Mouse (Mus musculus): ENCODE measurements around the gene Glt8d2. TPM values are rescaled to one million over a fixed set of nuclear protein-coding genes. Genes with fewer than 3 reads are reported as not detected.
A peak's percentile ranks its signal among the peaks of the same experiment; 100 is the strongest.

Gene Glt8d2
- 1 to 10 TPM; 2.5 to 3.2 TPM for total RNA-seq (2021)
- long read RNA-seq, experiment 1, partial matches to known transcripts = 0 of 4 reads
- long read RNA-seq, experiment 1, other reads (novel, unspliced or antisense) = 1 of 4 reads
- long read RNA-seq, experiment 2, partial matches to known transcripts = 0 of 4 reads
- long read RNA-seq, experiment 2, other reads (novel, unspliced or antisense) = 1 of 4 reads

GRCm38 (mm10) chr10:82690494-82690893 lies at the start of gene Glt8d2:
Gene Glt8d2, minus strand, starts transcription at chr10:82690650.
- DNase-seq (ENCODE audit: low spot score in 2 of 2) = peak in 1 of 2 experiments; percentile 10

DNA sequence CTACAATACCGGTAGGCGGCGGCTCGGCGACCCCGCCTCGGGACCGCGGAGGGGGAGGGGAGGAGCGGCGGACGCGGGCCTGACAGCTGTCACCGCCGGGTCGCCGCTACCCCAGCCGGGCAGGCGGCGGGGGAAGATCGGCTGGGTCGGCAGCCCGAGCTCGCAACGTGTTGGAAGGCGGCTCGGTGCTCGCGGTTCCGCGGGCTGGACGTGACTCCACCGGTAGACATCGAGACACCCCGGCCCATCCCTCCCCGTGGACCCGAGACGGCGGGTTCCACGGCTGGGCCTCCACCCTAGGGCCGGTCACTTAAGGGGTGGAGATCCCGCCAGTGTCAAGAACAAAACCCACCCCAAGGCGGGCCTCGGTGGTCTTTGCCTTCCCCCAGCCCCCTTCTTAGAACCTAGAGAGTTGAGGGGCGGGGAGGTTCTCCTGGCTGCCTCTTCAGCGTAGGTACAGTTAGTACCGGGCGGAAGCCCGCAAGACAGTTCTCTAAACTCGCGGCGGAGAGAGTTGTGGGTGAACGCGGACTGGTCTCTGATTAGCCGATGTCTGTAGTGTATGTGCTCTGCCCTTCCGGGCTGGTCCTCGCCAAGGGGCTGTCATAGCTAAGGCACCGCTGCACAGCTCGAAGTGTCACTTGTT lies 9.0 kb upstream of the Glt8d2 start:
- DNase-seq (ENCODE audit: low spot score in 2 of 2) = peak in 1 of 2 experiments; percentile 14

GRCm38 (mm10) chr10:82698712-82699261 lies 8.3 kb upstream of the Glt8d2 start:
- DNase-seq (ENCODE audit: low spot score in 2 of 2) = peak; percentile 82 to 89

- DNase-seq (ENCODE audit: low spot score in 2 of 2) = no peak
These were observed 7.0 kb upstream of the Glt8d2 start for GRCm38 (mm10) chr10:82697305-82697898.

GRCm38 (mm10) chr10:82696453-82697079 lies 6.1 kb upstream of the Glt8d2 start:
- no peak for DNase-seq (ENCODE audit: low spot score in 2 of 2)

GRCm38 (mm10) chr10:82695956-82696355 lies 5.5 kb upstream of the Glt8d2 start, which contains the start of gene Hcfc2:
Gene Hcfc2, plus strand, starts transcription at chr10:82696160.
- DNase-seq (ENCODE audit: low spot score in 2 of 2) = no peak

DNA sequence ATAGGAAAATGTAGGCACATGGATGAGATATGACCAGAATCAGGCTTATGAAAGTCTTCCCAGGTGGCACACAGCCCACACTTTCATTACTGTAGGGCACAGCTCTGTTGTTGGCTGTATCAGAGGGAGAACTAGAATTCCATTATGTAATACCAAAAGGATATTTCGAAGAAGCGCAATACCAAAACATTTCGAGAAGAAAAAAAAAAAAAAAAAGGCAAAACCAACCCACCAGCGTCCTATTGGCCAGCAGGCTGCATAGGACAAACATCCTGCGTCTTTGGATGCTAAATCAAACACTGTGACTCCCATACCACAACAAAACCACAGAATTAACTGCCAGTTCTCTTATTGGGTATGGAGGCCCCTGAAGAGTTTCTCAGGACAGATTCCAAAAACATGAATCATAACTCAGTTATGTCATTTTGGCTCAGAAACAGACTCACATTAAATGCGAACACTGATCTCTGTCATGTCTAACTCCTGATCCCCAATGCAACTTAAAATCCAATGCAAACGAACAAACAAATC lies 704 bp downstream of the Glt8d2 start:
- DNase-seq (ENCODE audit: low spot score in 2 of 2) = no peak

DNA sequence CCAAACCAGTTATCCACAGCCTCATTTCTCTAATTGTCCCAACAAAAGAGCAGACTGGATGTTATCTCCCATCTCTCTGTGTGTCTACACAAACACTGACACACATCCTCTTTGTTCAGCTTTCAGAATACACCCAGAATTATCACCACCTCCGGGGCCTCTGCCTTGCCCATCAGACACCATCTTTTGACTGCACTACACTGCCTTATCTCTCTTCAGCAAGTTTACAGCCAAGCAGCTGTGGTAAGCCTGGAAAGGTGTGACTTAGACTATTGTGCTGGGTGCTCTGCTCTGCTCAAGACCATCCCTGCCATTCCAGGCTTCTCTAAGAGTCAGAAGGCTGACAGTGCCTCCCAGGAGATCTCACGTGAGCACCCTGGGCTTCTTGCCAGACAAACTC lies 5.0 kb downstream of the Glt8d2 start:
- no peak for DNase-seq (ENCODE audit: low spot score in 2 of 2)

- DNase-seq (ENCODE audit: low spot score in 2 of 2) = no peak
These were observed 8.8 kb downstream of the Glt8d2 start for GRCm38 (mm10) chr10:82681639-82682038.

- DNase-seq (ENCODE audit: low spot score in 2 of 2) = no peak
These were observed 9.7 kb downstream of the Glt8d2 start for GRCm38 (mm10) chr10:82680769-82681168.

GRCm38 (mm10) chr10:82676949-82677348 lies 13.5 kb downstream of the Glt8d2 start:
- DNase-seq (ENCODE audit: low spot score in 2 of 2) = no peak

- DNase-seq (ENCODE audit: low spot score in 2 of 2) = no peak
These were observed 20.2 kb downstream of the Glt8d2 start for GRCm38 (mm10) chr10:82670205-82670604.

- peak; percentile 38 to 64 for DNase-seq (ENCODE audit: low spot score in 2 of 2)
These were observed 23.8 kb downstream of the Glt8d2 start for GRCm38 (mm10) chr10:82666436-82667234.

GRCm38 (mm10) chr10:82665951-82666350 lies 24.5 kb downstream of the Glt8d2 start:
- no peak for DNase-seq (ENCODE audit: low spot score in 2 of 2)

DNA sequence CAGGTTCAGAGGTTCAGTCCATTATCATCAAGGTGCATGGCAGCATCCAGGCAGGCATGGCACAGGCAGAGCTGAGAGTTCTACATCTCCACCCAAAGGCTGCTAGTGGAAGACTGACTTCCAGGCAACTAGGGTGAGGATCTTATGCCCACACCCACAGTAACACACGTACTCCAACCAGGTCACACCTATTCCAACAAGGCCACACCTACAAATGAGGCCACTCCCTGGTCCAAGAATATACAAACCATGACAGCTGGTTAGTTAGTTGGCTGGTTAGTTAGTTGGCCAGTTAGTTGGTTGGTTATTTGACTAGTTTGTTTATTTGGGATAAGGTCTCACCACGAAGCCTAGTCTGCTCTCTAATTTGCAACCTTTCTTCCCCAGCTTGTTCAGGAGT lies 27.2 kb downstream of the Glt8d2 start:
- DNase-seq (ENCODE audit: low spot score in 2 of 2) = no peak

DNA sequence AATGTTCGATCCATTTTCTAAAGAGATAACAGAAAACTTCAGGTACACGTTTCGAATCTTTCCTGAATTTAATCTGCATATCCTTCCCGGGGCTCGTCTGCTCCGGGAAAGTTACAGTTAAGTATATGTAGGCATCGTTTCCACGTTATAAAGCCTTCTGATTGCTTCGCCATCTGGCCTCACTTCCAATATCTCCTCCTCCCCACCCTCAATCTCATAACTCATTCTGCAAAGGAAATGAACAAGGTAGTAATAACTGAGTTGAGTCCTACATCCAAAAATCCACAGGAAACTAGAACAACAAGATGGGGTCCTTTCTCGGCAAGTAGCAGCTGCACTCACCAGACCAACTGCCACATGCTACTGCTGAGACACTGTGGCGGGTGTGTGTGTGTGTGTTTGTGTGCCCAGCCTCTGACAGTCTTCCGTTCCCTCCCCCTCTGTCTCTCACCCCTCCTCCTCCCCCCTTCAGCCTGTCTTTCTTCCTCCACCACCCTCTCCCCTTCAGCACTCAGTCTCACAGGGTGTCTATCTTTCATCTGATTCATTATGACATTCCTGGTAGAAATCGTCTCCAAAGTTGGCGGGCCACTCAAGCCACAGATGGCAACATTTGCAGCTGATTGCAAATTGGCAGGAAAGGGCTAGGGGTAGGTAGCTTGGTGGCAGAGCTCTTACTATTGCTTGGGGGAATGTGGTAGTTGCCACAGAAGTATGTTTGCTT lies 28.0 kb downstream of the Glt8d2 start:
- no peak for DNase-seq (ENCODE audit: low spot score in 2 of 2)

- DNase-seq (ENCODE audit: low spot score in 2 of 2) = no peak
These were observed 28.6 kb downstream of the Glt8d2 start for GRCm38 (mm10) chr10:82661820-82662219.

GRCm38 (mm10) chr10:82654581-82654980 lies 35.9 kb downstream of the Glt8d2 start:
- DNase-seq (ENCODE audit: low spot score in 2 of 2) = no peak

- no peak for DNase-seq (ENCODE audit: low spot score in 2 of 2)
These were observed 37.8 kb downstream of the Glt8d2 start for GRCm38 (mm10) chr10:82652625-82653024.

DNA sequence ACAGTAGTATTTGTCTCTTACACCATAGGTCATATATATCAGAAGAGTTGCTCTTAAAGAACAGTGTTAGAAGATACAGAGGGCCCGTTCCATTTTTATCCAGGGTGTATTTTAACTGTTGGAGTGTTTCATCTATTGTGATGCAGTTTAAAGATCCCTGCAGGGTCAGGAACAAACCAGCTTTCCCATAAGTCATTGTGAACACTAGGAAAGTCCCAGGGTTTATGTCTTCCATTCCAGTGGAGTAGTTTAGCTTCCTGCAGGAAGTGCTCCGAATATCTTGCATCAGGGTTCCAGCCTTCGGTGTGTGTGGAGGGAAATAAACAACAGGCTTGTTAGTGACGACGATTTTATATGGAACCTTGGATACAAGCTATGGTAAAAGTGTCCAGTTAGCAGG lies 39.2 kb downstream of the Glt8d2 start:
- DNase-seq (ENCODE audit: low spot score in 2 of 2) = no peak
